Mouse (Mus musculus) stomach, postnatal 0 days (tissue): ENCODE measurements around the gene Adgrd1. TPM values are rescaled to one million over a fixed set of nuclear protein-coding genes. Genes with fewer than 3 reads are reported as not detected.

Experiments used
- ATAC-seq: fragments of 200-750 bp; cut with Nextera tagmentation; 2 replicates; pipeline ENCODE4 v1.8.0; 2017; ENCODE audit not compliant: low FRiP score, low TSS enrichment
- DNase-seq: peaks from one replicate; pipeline ENCODE4 v3.0.0-alpha.2; 2016; ENCODE audit warnings: low spot score
- H3K27ac ChIP-seq: fragments of 300-500 bp; sonication (generic); replicated peaks from 2 replicates; pipeline ENCODE4 v1.5.1; 2014; ENCODE audit warnings: mild to moderate bottlenecking, control low read depth
- H3K27me3 ChIP-seq: fragments of 300-500 bp; sonication (generic); 2 replicates; pipeline ENCODE4 v1.6.1; 2014; ENCODE audit warnings: low read length; ENCODE audit not compliant: control insufficient read depth, insufficient read depth
- H3K36me3 ChIP-seq: fragments of 300-500 bp; sonication (generic); 2 replicates; pipeline ENCODE4 v1.6.1; 2014; ENCODE audit warnings: low read length, mixed read lengths; ENCODE audit not compliant: control insufficient read depth, insufficient read depth
- H3K4me1 ChIP-seq: fragments of 300-500 bp; sonication (generic); replicated peaks from 2 replicates; pipeline ENCODE4 v1.6.1; 2014; ENCODE audit warnings: antibody characterized with exemption; ENCODE audit not compliant: control insufficient read depth, insufficient read depth
- H3K4me2 ChIP-seq: fragments of 300-500 bp; sonication (generic); replicated peaks from 2 replicates; pipeline ENCODE4 v1.6.1; 2014; ENCODE audit warnings: low read depth, mild to moderate bottlenecking, control low read depth, moderate library complexity
- H3K4me3 ChIP-seq: fragments of 300-500 bp; sonication (generic); 2 replicates; pipeline ENCODE4 v1.5.1; 2014; ENCODE audit warnings: low read depth, low read length, control low read depth
- H3K9ac ChIP-seq: fragments of 300-500 bp; sonication (generic); 2 replicates; pipeline ENCODE4 v1.6.1; 2014; ENCODE audit warnings: mild to moderate bottlenecking, low read length, control low read depth, mixed read lengths
- H3K9me3 ChIP-seq: fragments of 300-500 bp; sonication (generic); 2 replicates; pipeline ENCODE4 v1.6.1; 2016; ENCODE audit warnings: low read length; ENCODE audit not compliant: control insufficient read depth
- CTCF ChIP-seq: IDR thresholded peaks from 2 replicates; pipeline ENCODE4 v1.5.1; 2016; ENCODE audit warnings: antibody characterized with exemption, low read depth, mild to moderate bottlenecking, moderate library complexity
- EP300 ChIP-seq: optimal IDR thresholded peaks from 2 replicates; pipeline ENCODE3; 2016; ENCODE audit warnings: antibody characterized with exemption
- WGBS: fragments of 180-500 bp; shearing (Covaris S2); extraction: QIAGEN DNeasy Blood & Tissue Kit; methylation state at CpG from one replicate; pipeline ENCODE4 v1.1.7; 2014; 5-methylcytosine and 5-hydroxymethylcytosine counted together
- polyA plus RNA-seq: library from polyadenylated mRNA; unstranded; fragments of >200 nt; fragmentation: Nextera tagmentation; extraction: Ambion mirVana; gene quantifications from 2 replicates; pipeline ENCODE4 v1.2.1, GENCODE M21; 2015

The Adgrd1 gene
- polyA plus RNA-seq, 1 experiment from 2014 or later, result 3.7 TPM

GRCm38 (mm10) chr5:129155023-129155901 is 58.7 kb downstream of the Adgrd1 start:
- ATAC-seq, result no peak
- no peak for DNase-seq
- Histone ChIP-seq H3K4me1 (no peaks in the 10 kb centered on the region), H3K27ac (no peak overlapping the region), H3K4me3 (no peak overlapping the region), H3K36me3 (no peaks in the 10 kb centered on the region), H3K9ac (no peak overlapping the region), H3K9me3 (no peaks in the 10 kb centered on the region), H3K4me2 (no peak overlapping the region), H3K27me3 (no peaks in the 10 kb centered on the region)
- TF ChIP-seq EP300 (no peak), CTCF (no peak)
- WGBS, result 68% methylated on average over 14 of the region's 14 CpGs

GRCm38 (mm10) chr5:129155902-129156311 is 59.4 kb downstream of the Adgrd1 start:
- H3K36me3 ChIP-seq, result no peaks in the 10 kb centered on the region
- no peaks in the 10 kb centered on the region for H3K4me1 ChIP-seq
- no peaks in the 10 kb centered on the region for H3K27me3 ChIP-seq
- no peak overlapping the region for H3K9ac ChIP-seq
- no peak overlapping the region for H3K4me3 ChIP-seq
- DNase-seq, result no peak
- WGBS, result 22% methylated on average over 9 of the region's 9 CpGs
- no peak for ATAC-seq
- H3K9me3 ChIP-seq, result no peaks in the 10 kb centered on the region
- no peak overlapping the region for H3K4me2 ChIP-seq
- H3K27ac ChIP-seq, result no peak overlapping the region
- TF ChIP-seq CTCF (no peak), EP300 (no peak)

- no peak overlapping the region for H3K4me3 ChIP-seq
- 81% methylated on average over 11 of the region's 11 CpGs for WGBS
- no peaks in the 10 kb centered on the region for H3K4me1 ChIP-seq
- no peak overlapping the region for H3K4me2 ChIP-seq
- H3K9me3 ChIP-seq, result no peaks in the 10 kb centered on the region
- DNase-seq, result no peak
- no peaks in the 10 kb centered on the region for H3K36me3 ChIP-seq
- no peak overlapping the region for H3K9ac ChIP-seq
- no peaks in the 10 kb centered on the region for H3K27me3 ChIP-seq
- ATAC-seq, result no peak
- H3K27ac ChIP-seq, result no peak overlapping the region
- TF ChIP-seq CTCF (peak; percentile 47), EP300 (no peak)
These were observed 65.0 kb downstream of the Adgrd1 start for GRCm38 (mm10) chr5:129161372-129162051.

- Histone ChIP-seq H3K27ac (peak overlapping the region; percentile 49), H3K9ac (no peak overlapping the region), H3K4me1 (no peaks in the 10 kb centered on the region), H3K4me3 (no peak overlapping the region), H3K27me3 (no peaks in the 10 kb centered on the region), H3K9me3 (no peaks in the 10 kb centered on the region), H3K4me2 (no peak overlapping the region), H3K36me3 (no peaks in the 10 kb centered on the region)
- DNase-seq (no peak), ATAC-seq (no peak)
- TF ChIP-seq EP300 (no peak), CTCF (no peak)
- WGBS, result 67% methylated on average over 8 of the region's 8 CpGs
These were observed 66.9 kb downstream of the Adgrd1 start for GRCm38 (mm10) chr5:129163416-129163815.

- no peaks in the 10 kb centered on the region for H3K36me3 ChIP-seq
- TF ChIP-seq EP300 (no peak), CTCF (no peak)
- no peak; the same call in 1 of the 2 replicates for ATAC-seq
- peak overlapping the region; percentile 49 for H3K27ac ChIP-seq
- H3K9ac ChIP-seq, result no peak overlapping the region
- no peak overlapping the region for H3K4me3 ChIP-seq
- no peaks in the 10 kb centered on the region for H3K4me1 ChIP-seq
- DNase-seq, result peak; percentile 34
- no peak overlapping the region for H3K4me2 ChIP-seq
- no peaks in the 10 kb centered on the region for H3K27me3 ChIP-seq
- no peaks in the 10 kb centered on the region for H3K9me3 ChIP-seq
- 7% methylated on average over 10 of the region's 10 CpGs for WGBS
These were observed 67.5 kb downstream of the Adgrd1 start for GRCm38 (mm10) chr5:129164091-129164490.
